Comparison of ENCODE assay signal across 8 mouse cellular contexts in the genomic region with DNA sequence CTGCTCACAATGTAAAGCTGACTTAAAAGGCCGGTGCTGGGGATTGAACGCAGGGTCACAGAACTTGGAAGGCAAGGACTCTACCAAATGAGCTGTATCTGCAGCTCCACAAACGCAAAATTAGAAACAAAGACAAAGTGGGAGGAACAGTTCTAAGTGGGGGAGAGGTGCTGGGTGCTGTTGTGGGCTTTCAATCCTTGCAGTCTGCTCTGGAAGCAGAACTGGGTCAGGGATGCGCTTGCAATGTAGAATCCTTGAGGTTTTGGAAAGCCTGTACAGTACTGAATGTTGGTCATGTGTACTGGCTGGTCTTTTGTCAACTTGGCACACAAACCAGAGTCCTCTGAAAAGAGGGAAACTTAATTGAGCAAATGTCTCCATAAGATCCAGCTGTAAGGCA. TPM values are rescaled to one million over a fixed set of nuclear protein-coding genes. Genes with fewer than 3 reads are reported as not detected.
A peak's percentile ranks its signal among the peaks of the same experiment; 100 is the strongest.
DNase-seq lines count a peak whose midpoint lies in the region; ATAC-seq and TF ChIP-seq lines count a peak whose summit lies in the region.

No protein-coding gene starts in this region.

- H3K36me3 ChIP-seq in hindbrain, postnatal 0 days (ENCODE audit: insufficient read depth, low read length) = no peaks in the 10 kb centered on the region; the same call in 1 of the 2 replicates
- peaks cover 17% of the 10 kb centered on the region; the same call in 1 of the 2 replicates for H3K36me3 ChIP-seq in neural tube, embryonic 12.5 days

- H3K4me2 ChIP-seq in hindbrain, postnatal 0 days (ENCODE audit: low read depth, low read length) = peak overlapping the region; percentile 74
- H3K4me2 ChIP-seq in neural tube, embryonic 12.5 days (replicated peaks) = peak overlapping the region; percentile 83

- peak overlapping the region; percentile 100 for H3K4me3 ChIP-seq in hindbrain, postnatal 0 days (ENCODE audit: low read length)
- peak overlapping the region; percentile 99 for H3K4me3 ChIP-seq in neural tube, embryonic 12.5 days

- ATAC-seq in hindbrain, postnatal 0 days = no peak
- no peak for ATAC-seq in neural tube, embryonic 12.5 days (ENCODE audit: low FRiP score, low read depth)

- no peaks in the 10 kb centered on the region for H3K9me3 ChIP-seq in hindbrain, postnatal 0 days (ENCODE audit: low read length)
- no peaks in the 10 kb centered on the region for H3K9me3 ChIP-seq in neural tube, embryonic 12.5 days

- H3K27me3 ChIP-seq in hindbrain, postnatal 0 days (ENCODE audit: insufficient read depth, low read length) = no peaks in the 10 kb centered on the region
- no peaks in the 10 kb centered on the region for H3K27me3 ChIP-seq in neural tube, embryonic 12.5 days (replicated peaks)

- peak overlapping the region; percentile 99 for H3K9ac ChIP-seq in hindbrain, postnatal 0 days (replicated peaks; ENCODE audit: low read length)
- H3K9ac ChIP-seq in neural tube, embryonic 12.5 days = peak overlapping the region; percentile 97

- DNase-seq in embryo, embryonic 11 days = peak; percentile 31
- DNase-seq in embryo, embryonic 10.5 days (ENCODE audit: low spot score) = no peak
- peak; percentile 43 for DNase-seq in right cerebral cortex, adult 18-20 months
- no peak for DNase-seq in right cerebral cortex, postnatal 14 days
- peak; percentile 26 for DNase-seq in hindbrain, postnatal 0 days (ENCODE audit: low spot score)
- DNase-seq in left cerebral cortex, adult 8-10 months (ENCODE audit: low spot score in 2 of 2) = no peak
- DNase-seq in right cerebral cortex, postnatal 10 days (ENCODE audit: low spot score in 2 of 2) = no peak

- H3K27ac ChIP-seq in hindbrain, postnatal 0 days = peak overlapping the region; percentile 98
- no peak overlapping the region for H3K27ac ChIP-seq in neural tube, embryonic 12.5 days

- TF ChIP-seq CTCF in hindbrain, postnatal 0 days (IDR thresholded peaks at IDR 0.05; ENCODE audit: low read depth) = no peak

- peaks cover 18% of the 10 kb centered on the region for H3K4me1 ChIP-seq in hindbrain, postnatal 0 days (ENCODE audit: insufficient read depth, low read length)
- H3K4me1 ChIP-seq in neural tube, embryonic 12.5 days = peaks cover 19% of the 10 kb centered on the region

- WGBS in hindbrain, postnatal 0 days = 11% methylated on average over 4 of the region's 4 CpGs
- WGBS in neural tube, embryonic 12.5 days = 12% methylated on average over 4 of the region's 4 CpGs

RNA-seq across cellular contexts. Expression of a gene that starts 0.9 kb away (rescaled TPM):
- 2.6 and 5.0 TPM in 2 replicates for total RNA-seq in hindbrain, postnatal 0 days (2014; rRNA removed)
- 1.2 and 1.9 TPM in 2 replicates for polyA plus RNA-seq in hindbrain, postnatal 0 days (2015; fragmentation: Nextera tagmentation; extraction: Ambion mirVana)
- 3.7 TPM in 2 replicates for polyA plus RNA-seq in neural tube, embryonic 12.5 days (2016; fragmentation: Nextera tagmentation; extraction: Ambion mirVana)
- 1 to 10 TPM; 3.8 to 6.2 (median 4.8) TPM for total RNA-seq in left cerebral cortex, adult 8-10 months (2022)

RNA-seq across cellular contexts. Expression of a gene that starts 1.0 kb away (rescaled TPM):
- 22.2 and 29.4 TPM in 2 replicates for total RNA-seq in hindbrain, postnatal 0 days (2014; rRNA removed)
- polyA plus RNA-seq in hindbrain, postnatal 0 days (2015; fragmentation: Nextera tagmentation; extraction: Ambion mirVana) = 71.3 and 73.8 TPM in 2 replicates
- polyA plus RNA-seq in neural tube, embryonic 12.5 days (2016; fragmentation: Nextera tagmentation; extraction: Ambion mirVana) = 97.7 and 103 TPM in 2 replicates
- 10 to 100 TPM; 60.2 to 65.5 (median 62.3) TPM for total RNA-seq in left cerebral cortex, adult 8-10 months (2022)

RNA-seq across cellular contexts. Expression of a gene that starts 44.8 kb away (rescaled TPM):
- total RNA-seq in hindbrain, postnatal 0 days (2014; rRNA removed) = 69.1 and 71.5 TPM in 2 replicates
- 106 and 116 TPM in 2 replicates for polyA plus RNA-seq in hindbrain, postnatal 0 days (2015; fragmentation: Nextera tagmentation; extraction: Ambion mirVana)
- 160 and 161 TPM in 2 replicates for polyA plus RNA-seq in neural tube, embryonic 12.5 days (2016; fragmentation: Nextera tagmentation; extraction: Ambion mirVana)
- total RNA-seq in left cerebral cortex, adult 8-10 months (2022) = 100 to 1,000 TPM; 112 to 142 (median 127) TPM

Comparison
In these comparisons a context has a peak if more than half of its experiments do, and no peak if none do; other contexts are left out.
1. DNase-seq: peak in embryo, embryonic 11 days (single experiment), right cerebral cortex, adult 18-20 months (single experiment) and hindbrain, postnatal 0 days (single experiment); none in embryo, embryonic 10.5 days (single experiment), right cerebral cortex, postnatal 14 days (single experiment), left cerebral cortex, adult 8-10 months (0 of 2) and right cerebral cortex, postnatal 10 days (0 of 2).